Mouse (Mus musculus): ENCODE measurements around the gene Tjp1.

- TF ChIP-seq CTCF (IDR thresholded peaks at IDR 0.05) (peak; percentile 98), EP300 (IDR thresholded peaks at IDR 0.05) (peak; percentile 59; the same call in 1 of the 2 replicates)
Observed at GRCm38 (mm10) chr7:65519788-65520563, 7.6 kb downstream of the Tjp1 start.
